Mouse (Mus musculus): ENCODE data around the gene Erich3.
"Not testable (repeated sequence)": the region's sequence is repeated elsewhere in the genome, so short reads cannot be mapped to it uniquely, and the experiment has no call there.

The Erich3 gene

DNA sequence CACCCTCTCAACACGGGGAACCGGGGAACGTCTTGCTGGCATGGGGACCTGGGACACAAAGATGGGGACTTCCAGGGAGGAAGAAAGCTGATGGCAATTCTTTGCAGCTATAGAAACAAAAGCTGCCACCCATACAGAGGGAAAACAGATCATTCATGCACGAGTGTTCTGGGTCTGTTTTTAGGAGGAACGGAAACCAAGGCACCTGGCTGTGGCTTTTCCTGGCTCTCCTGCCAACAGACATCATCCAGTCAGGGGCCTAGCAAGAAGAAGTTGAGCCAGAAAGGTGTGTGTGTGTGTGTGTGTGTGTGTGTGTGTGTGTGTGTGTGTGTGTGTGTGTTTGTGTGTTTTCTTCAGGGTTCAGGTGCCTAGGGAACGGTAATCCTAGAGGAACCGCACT, at the start of gene Erich3:
Erich3 (plus strand) TSS at position 315 of the 400 bp plus-strand sequence.
- no peak for DNase-seq (ENCODE audit: low spot score in 2 of 2)

DNA sequence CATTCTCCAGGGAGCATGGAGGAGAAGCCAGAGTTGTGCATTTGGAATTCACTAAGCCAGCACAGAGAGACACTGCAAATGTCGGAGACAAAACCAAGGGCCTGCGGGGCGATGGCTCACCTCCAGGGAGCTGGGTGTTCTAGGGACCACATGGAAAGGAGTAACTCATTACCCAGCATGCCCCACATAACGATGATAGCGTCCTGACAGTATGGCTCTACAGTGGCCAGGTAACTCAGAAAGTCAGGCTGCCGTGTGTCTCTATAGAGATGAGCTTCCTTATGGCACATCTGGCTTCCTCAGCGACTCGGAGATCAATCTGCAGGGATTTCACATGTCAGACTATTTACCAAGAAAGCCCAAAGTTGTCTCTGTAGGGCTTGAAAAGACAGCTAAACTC, 48.9 kb upstream of the Erich3 start:
- no peak for DNase-seq (ENCODE audit: low spot score in 2 of 2)

- no peak for DNase-seq (ENCODE audit: low spot score in 2 of 2)
Measured at GRCm38 (mm10) chr3:154615304-154615703, 48.4 kb upstream of the Erich3 start.

DNA sequence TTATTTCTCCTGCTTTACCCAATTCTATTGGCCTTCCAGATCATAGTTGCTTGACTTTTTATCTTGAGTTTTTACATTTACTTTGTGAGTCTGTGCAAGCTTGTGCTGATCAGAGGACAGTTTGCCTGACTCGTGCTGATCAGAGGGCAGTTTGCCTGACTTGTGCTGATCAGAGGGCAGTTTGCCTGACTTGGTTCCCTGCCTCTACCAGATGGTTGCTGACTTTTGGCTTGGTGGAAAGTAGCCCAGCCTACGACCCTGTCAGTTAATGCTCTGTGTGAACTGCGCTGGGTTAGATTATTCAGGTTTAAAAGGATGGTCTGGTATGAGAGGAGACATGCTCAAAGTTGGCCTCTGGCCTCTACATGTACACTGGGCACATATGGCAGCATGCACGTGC, 47.6 kb upstream of the Erich3 start:
- DNase-seq (ENCODE audit: low spot score in 2 of 2): no peak

- DNase-seq (ENCODE audit: low spot score in 2 of 2): no peak
Measured at GRCm38 (mm10) chr3:154628284-154628683, 35.4 kb upstream of the Erich3 start.

DNA sequence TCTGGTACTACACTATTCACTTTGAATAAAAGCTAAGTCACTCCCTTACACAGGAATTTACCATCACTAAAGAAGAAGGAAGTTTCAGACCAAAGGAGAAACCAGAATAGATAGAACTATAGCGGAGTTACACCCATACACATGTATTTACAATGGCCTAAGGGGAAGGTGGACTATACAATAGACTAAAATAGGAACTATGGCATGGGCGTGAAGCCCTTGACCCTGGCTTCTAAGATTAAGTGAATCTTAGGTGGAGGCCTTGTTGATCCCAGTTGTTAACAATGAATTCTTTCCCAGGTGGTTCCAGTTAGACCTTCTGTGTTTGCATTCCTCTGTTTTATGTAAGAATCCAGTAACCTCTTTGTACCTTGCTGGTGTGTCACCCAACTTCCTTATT, 32.4 kb upstream of the Erich3 start:
- not testable (repeated sequence) for DNase-seq (ENCODE audit: low spot score in 2 of 2)

- no peak for DNase-seq (ENCODE audit: low spot score in 2 of 2)
Measured at GRCm38 (mm10) chr3:154633091-154633490, 30.6 kb upstream of the Erich3 start.

DNA sequence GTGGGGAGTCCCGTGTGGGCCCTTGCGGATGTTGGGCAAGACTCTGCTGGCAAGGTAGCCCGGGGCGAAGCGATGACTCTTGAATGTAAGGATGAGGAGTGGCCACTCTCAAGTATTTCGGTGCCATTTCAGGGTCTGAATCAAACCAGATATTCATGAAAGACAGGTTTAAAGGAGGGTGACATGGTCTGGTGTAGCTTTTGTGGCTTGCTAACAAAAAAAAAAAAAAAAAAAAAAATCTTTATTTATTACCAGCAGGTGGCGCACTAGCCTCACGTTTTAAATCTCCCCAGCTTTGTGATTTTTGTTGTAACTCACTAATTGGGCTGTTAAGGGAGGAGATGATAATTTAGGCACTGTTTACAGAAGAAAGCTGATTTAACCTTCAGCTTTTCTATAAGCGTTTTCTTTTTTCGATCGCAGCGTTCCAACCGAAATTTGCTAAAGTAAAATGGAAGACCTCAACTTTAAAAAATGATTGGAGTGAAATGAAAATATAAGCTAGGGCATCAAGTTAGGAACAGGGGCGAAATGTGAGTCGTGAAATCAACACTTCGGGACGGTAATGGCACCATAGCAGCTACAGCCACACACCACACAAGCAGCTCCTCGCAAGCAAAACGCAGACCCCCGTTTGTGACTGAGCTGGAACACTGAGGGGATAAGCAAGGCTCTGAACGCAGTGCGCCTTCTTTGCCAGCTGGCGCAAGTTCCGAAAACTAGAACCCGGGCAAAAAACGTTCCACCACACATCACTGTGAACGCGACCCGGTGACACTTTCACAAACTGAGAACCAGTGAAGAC, 16.8 kb upstream of the Erich3 start:
- peak in 1 of 2 experiments; percentile 9 for DNase-seq (ENCODE audit: low spot score in 2 of 2)

DNA sequence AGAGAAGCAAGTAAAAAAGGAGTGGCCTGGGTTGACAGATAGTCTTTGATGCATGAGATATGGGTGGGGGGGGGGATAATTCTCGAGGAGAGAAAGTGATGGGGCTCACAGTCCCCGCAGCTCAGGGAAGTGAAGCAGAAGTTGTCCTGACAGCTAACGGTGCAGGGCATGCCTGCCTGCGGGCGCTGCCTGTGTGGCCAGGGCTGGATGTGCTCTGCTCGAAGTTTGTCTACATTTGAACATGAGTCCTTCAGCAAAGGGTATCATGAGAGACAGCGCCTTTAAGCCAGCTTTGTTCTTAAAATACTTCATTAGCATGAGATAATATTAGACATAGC, 16.2 kb upstream of the Erich3 start:
- no peak for DNase-seq (ENCODE audit: low spot score in 2 of 2)

DNA sequence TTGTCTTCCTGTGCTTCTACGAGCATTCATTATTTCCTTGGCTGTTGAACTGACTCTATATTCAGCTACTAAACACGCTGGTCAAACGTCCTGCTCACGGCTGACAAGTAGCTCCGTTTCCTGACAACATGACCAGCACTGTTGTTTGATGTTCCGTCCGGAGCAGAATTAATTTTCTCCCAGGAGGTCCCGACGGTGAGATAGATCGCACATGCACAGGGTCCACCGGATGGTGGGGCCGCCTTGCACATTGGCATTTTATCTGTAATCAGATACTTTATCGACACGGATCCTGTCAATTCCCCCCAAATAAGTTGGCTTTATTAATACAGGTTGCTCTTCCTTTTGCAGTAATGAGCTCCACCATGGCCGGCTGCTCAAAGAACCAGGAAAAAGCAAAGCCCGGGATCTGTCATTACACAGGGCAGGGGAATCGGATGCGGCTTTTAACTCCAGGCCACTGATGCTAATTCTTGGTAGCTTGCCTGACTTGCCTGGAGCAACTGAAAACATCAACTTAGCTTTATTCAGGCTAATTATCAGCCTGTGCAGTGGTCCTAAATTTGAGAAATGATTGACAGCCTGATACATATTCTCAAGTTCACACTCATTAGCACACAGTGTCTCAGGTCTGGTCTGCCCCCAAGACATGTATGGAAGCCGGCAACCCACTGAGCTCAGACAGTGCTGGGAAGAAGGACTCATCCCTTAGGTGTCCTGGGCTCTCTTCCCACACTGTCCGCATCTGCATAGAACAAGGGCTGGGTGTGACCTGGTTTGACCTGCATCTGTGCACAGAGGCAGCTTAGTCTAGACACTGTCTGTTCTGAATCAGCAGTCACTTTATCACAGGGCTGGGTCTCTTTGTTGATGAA, 14.0 kb upstream of the Erich3 start:
- no peak for DNase-seq (ENCODE audit: low spot score in 2 of 2)

DNA sequence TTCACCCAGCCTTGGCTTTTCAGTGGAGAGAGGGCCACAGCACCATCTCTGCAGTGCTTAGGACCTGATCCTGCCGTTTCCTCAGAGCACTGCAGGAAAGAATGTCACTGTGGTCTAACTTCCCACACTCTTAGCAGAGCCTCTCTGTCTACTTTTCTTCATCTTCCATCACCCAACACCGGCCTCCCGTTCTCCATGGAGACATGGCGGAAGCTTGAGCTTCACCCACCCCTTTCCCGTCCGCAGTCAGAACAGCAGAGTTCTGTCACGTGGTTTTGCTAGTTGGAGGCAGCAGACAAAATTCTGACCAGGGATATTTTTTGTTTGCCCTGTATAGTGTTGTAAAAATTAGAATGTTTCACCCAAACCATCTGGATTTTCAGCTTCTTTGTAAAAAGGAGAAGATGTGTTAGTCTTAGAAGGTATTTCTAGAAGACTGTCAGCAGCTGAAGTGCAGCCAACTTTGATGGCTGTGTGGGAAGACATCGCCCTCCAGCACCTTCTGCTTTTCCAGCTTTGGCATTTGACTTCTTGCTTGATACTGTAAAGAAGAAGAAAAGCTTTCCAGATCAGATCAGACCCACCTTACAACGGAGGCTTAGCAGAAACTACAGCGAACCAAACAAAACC, 12.4 kb upstream of the Erich3 start:
- DNase-seq (ENCODE audit: low spot score in 2 of 2): peak in 1 of 2 experiments; percentile 39

- peak; percentile 69 to 82 for DNase-seq (ENCODE audit: low spot score in 2 of 2)
Measured at GRCm38 (mm10) chr3:154652581-154653420, 10.9 kb upstream of the Erich3 start.

GRCm38 (mm10) chr3:154653454-154653853, 10.2 kb upstream of the Erich3 start:
- no peak for DNase-seq (ENCODE audit: low spot score in 2 of 2)

GRCm38 (mm10) chr3:154654284-154654683, 9.4 kb upstream of the Erich3 start:
- no peak for DNase-seq (ENCODE audit: low spot score in 2 of 2)

GRCm38 (mm10) chr3:154654901-154655300, 8.8 kb upstream of the Erich3 start:
- DNase-seq (ENCODE audit: low spot score in 2 of 2): no peak

GRCm38 (mm10) chr3:154655711-154656110, 7.9 kb upstream of the Erich3 start:
- DNase-seq (ENCODE audit: low spot score in 2 of 2): no peak

GRCm38 (mm10) chr3:154663976-154664581, 420 bp downstream of the Erich3 start:
- peak; percentile 55 to 62 for DNase-seq (ENCODE audit: low spot score in 2 of 2)

DNA sequence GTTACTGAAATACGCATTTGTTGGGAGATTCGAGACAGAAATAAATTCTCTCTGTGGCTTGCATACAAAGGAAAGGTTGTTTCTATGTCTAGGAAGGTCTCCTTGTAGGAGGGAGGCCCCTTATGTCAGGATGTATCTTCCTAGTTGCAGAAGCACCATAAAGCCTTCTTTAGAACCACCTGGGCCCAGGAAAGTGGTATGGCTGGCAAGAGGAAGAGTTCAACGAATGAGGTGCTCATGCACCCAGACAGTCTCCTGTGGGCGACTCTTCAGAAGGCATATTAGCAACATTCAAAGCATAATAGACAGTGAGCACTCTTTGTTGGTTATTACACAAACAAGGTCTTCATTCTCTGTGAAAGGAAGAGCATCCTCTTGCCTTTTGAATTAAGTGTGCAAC, 977 bp downstream of the Erich3 start:
- DNase-seq (ENCODE audit: low spot score in 2 of 2): no peak

DNA sequence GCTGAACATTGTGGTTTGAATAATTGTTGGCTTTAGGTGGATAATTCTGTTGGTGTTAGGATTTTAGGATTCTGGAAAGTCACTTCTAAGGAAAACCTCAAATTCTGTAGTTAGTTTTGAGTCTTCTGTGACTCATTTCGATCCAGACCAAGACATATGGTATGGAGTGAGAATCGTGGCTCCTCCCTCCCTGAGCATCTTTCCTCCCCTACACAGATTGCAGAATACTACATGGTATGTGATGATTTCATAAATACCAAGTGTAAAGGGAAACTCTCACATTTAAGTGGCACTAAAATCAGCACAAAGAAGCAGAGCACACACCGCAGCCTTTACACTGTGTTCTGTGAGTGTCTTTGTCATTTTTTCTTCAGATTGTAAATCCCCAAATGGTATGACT, 4.8 kb downstream of the Erich3 start:
- no peak for DNase-seq (ENCODE audit: low spot score in 2 of 2)

- no peak for DNase-seq (ENCODE audit: low spot score in 2 of 2)
Measured at GRCm38 (mm10) chr3:154670584-154670983, 6.9 kb downstream of the Erich3 start.

- no peak for DNase-seq (ENCODE audit: low spot score in 2 of 2)
Measured at GRCm38 (mm10) chr3:154671013-154671412, 7.4 kb downstream of the Erich3 start.

All from frontal cortex, postnatal 25 days (tissue).